Mouse (Mus musculus): Measurements from ENCODE around the gene Grem2.

The Grem2 gene

DNA sequence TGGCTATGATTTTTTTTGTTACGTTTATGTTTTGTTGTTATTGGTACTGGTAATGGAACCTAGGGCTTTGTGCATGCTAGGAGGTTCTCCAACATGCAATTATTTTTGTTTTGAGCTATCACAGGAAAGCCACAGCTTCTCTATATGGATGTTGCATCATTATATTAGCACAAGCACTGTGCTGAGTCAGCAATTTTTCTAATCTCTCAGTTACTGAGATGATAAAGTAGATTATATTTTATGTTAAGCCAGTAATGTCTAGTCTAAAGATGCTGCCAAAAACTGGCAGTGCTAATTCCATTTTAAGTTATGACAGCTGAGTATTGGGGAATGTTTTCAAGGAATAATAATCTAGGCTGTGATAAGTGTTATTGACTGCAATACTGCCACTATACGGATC lies 133.0 kb downstream of the Grem2 start:
- DNase-seq (ENCODE audit: low spot score in 2 of 2) = no peak
